Mouse (Mus musculus) forebrain, embryonic 11.5 days (tissue): ENCODE data around the gene Magi1. TPM values are rescaled to one million over a fixed set of nuclear protein-coding genes. Genes with fewer than 3 reads are reported as not detected.

ENCODE experiments used
- ATAC-seq: fragments of 200-750 bp; cut with Nextera tagmentation; replicated peaks from 2 replicates; pipeline ENCODE4 v1.8.0; 2017; ENCODE audit warnings: moderate TSS enrichment; ENCODE audit not compliant: low FRiP score
- DNase-seq: peaks from one replicate; pipeline ENCODE4 v3.0.0-alpha.2; 2017; ENCODE audit warnings: low spot score
- H3K27ac ChIP-seq: fragments of 300-500 bp; sonication (generic); 2 replicates; pipeline ENCODE4 v1.5.1; 2014; ENCODE audit warnings: low read depth, low read length
- H3K27me3 ChIP-seq: fragments of 300-500 bp; sonication (generic); 2 replicates; pipeline ENCODE4 v1.6.1; 2014; ENCODE audit warnings: mild to moderate bottlenecking, low read length, mixed read lengths; ENCODE audit not compliant: control insufficient read depth, insufficient read depth
- H3K36me3 ChIP-seq: fragments of 300-500 bp; sonication (generic); 2 replicates; pipeline ENCODE4 v1.6.1; 2014; ENCODE audit warnings: mild to moderate bottlenecking, low read length, moderate library complexity, mixed read lengths; ENCODE audit not compliant: control insufficient read depth, insufficient read depth
- H3K4me1 ChIP-seq: fragments of 300-500 bp; sonication (generic); replicated peaks from 2 replicates; pipeline ENCODE4 v1.6.1; 2014; ENCODE audit warnings: low read length, mixed read lengths; ENCODE audit not compliant: control insufficient read depth, insufficient read depth
- H3K4me2 ChIP-seq: fragments of 300-500 bp; sonication (generic); 2 replicates; pipeline ENCODE4 v1.6.1; 2014; ENCODE audit warnings: low read depth, mild to moderate bottlenecking, low read length, moderate library complexity, mixed read lengths; ENCODE audit not compliant: severe bottlenecking
- H3K4me3 ChIP-seq: fragments of 300-500 bp; sonication (generic); 2 replicates; pipeline ENCODE4 v1.5.1; 2014; ENCODE audit warnings: low read depth, low read length
- H3K9ac ChIP-seq: fragments of 300-500 bp; sonication (generic); 2 replicates; pipeline ENCODE4 v1.6.1; 2014; ENCODE audit warnings: low read length
- H3K9me3 ChIP-seq: fragments of 300-500 bp; sonication (generic); 2 replicates; pipeline ENCODE4 v1.6.1; 2016; ENCODE audit warnings: low read length, mixed read lengths; ENCODE audit not compliant: control insufficient read depth
- WGBS: fragments of 180-500 bp; shearing (Covaris S2); extraction: QIAGEN DNeasy Blood & Tissue Kit; methylation state at CpG from one replicate; pipeline ENCODE4 v1.1.7; 2014; 5-methylcytosine and 5-hydroxymethylcytosine counted together
- polyA plus RNA-seq: library from polyadenylated mRNA; unstranded; fragments of >200 nt; fragmentation: Nextera tagmentation; extraction: Ambion mirVana; gene quantifications from 2 replicates; pipeline ENCODE4 v1.2.1, GENCODE M21; 2014

Magi1 gene
- polyA plus RNA-seq, 1 experiment from 2014 or later = 44.3 TPM

GRCm38 (mm10) chr6:93856783-93857182, 426.9 kb downstream of the Magi1 start:
- Histone ChIP-seq H3K4me2 (no peak overlapping the region), H3K9ac (no peak overlapping the region), H3K36me3 (no peaks in the 10 kb centered on the region), H3K9me3 (no peaks in the 10 kb centered on the region), H3K4me3 (no peak overlapping the region), H3K27me3 (no peaks in the 10 kb centered on the region), H3K27ac (peak overlapping the region; percentile 37; the same call in 1 of the 2 replicates), H3K4me1 (peaks cover 11% of the 10 kb centered on the region)
- DNase-seq (no peak), ATAC-seq (no peak)
- WGBS = 8% methylated on average over 1 of the region's 1 CpGs

GRCm38 (mm10) chr6:93855806-93856641, 427.7 kb downstream of the Magi1 start:
- DNase-seq (no peak), ATAC-seq (no peak)
- H3K27me3 ChIP-seq = no peaks in the 10 kb centered on the region
- no peaks in the 10 kb centered on the region for H3K9me3 ChIP-seq
- H3K9ac ChIP-seq = peak overlapping the region; percentile 16; the same call in 1 of the 2 replicates
- H3K27ac ChIP-seq = peak overlapping the region; percentile 37
- H3K36me3 ChIP-seq = no peaks in the 10 kb centered on the region
- H3K4me1 ChIP-seq = peaks cover 11% of the 10 kb centered on the region
- WGBS = 44% methylated on average over 8 of the region's 8 CpGs
- no peak overlapping the region for H3K4me3 ChIP-seq
- no peak overlapping the region for H3K4me2 ChIP-seq

DNA sequence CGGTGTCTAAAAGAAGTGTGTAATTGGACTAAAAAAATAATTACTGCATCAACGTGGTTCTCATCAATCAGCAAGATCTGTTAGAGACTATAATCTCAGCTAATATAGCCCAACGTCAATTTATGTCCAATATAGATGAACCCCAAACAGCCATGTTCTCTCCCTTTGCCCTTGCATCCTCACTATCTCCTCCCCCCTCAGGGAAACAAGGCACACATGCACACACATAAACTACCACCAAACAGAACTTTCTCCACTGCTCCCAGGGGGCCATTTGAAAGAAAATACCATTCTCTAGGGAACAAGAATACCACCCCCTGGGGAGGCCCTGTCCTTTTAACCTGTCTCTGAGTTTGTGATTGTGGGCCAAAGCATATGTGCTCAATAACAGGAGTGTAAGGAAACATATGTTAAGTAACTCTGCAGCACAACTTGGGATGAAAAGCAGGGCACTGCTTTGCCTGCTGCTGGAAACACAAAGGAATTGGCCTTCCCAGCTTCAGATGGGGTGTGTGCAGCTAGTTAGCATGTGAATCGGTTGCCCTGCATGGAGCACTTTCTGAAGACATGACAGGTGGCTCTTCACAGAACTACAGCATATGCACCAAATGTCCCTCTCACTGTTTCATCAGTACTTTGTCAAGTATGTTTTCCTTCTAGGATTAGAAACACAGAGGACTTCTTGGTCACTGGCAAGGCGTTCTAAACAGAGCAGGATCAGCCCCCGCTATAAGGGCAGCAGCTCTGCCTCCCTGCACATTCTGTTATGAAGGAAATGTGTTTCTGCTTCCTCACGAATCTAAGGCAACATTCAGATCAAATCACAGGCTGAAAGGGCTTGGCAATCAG, 434.6 kb downstream of the Magi1 start:
- Histone ChIP-seq H3K4me1 (peaks cover 19% of the 10 kb centered on the region), H3K4me3 (no peak overlapping the region), H3K9me3 (no peaks in the 10 kb centered on the region), H3K9ac (peak overlapping the region; percentile 39), H3K27me3 (no peaks in the 10 kb centered on the region), H3K36me3 (no peaks in the 10 kb centered on the region), H3K4me2 (0 out of 2 replicates have a peak overlapping the region, but pooled peaks have one; percentile 12), H3K27ac (peak overlapping the region; percentile 79)
- 38% methylated on average over 7 of the region's 7 CpGs for WGBS
- ATAC-seq (peak; percentile 79), DNase-seq (peak; percentile 59)

DNA sequence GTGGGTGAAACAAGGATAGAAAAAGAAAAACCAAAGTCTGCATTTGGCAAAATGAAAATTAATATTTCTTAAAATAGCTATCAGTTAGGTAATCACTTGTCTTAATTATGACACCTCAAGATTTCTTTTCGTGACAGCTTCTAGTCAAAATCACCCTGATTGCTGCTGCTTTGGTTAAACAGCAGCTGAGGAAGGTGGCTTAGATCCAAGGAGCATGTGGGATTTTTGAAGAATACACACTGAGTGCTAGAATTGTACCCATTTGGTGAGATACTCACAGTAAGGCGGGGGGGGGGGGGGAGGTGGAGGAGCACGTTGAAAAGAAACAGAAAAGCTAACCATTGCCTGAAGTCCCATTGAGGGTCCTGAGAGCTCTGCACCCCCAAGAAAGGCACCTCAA, 438.2 kb downstream of the Magi1 start:
- 83% methylated on average over 3 of the region's 3 CpGs for WGBS

DNA sequence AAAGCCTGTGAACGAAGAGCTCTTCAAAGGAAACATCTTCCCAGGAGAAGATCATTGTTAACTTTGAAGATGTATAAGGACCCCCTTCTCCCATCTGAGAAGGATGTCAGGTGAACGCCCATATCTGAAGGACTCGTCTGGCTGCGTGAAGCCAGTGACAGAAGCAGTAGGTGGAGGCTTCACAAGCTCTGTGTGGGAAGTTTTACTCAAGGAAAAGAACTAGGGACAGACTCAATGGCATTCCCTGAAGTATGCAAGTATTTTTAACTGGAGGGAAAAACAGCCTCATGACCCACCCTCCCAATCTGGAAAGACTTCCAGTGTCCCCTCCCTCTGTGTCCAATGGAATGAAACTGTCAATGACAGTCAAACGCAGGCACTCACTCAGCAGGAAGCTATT, 438.6 kb downstream of the Magi1 start:
- no peaks in the 10 kb centered on the region for H3K9me3 ChIP-seq
- no peak for DNase-seq
- no peak for ATAC-seq
- H3K36me3 ChIP-seq = no peaks in the 10 kb centered on the region
- H3K9ac ChIP-seq = no peak overlapping the region
- no peaks in the 10 kb centered on the region for H3K27me3 ChIP-seq
- H3K27ac ChIP-seq = no peak overlapping the region
- peaks cover 19% of the 10 kb centered on the region for H3K4me1 ChIP-seq
- no peak overlapping the region for H3K4me2 ChIP-seq
- WGBS = 81% methylated on average over 5 of the region's 5 CpGs
- H3K4me3 ChIP-seq = no peak overlapping the region

More for the DNA sequence above, 438.2 kb downstream of the Magi1 start:
- ATAC-seq (no peak), DNase-seq (no peak)
- no peak overlapping the region for H3K4me2 ChIP-seq
- no peaks in the 10 kb centered on the region for H3K36me3 ChIP-seq
- no peaks in the 10 kb centered on the region for H3K9me3 ChIP-seq
- H3K27ac ChIP-seq = no peak overlapping the region
- H3K4me3 ChIP-seq = no peak overlapping the region
- H3K4me1 ChIP-seq = peaks cover 19% of the 10 kb centered on the region
- H3K27me3 ChIP-seq = no peaks in the 10 kb centered on the region
- H3K9ac ChIP-seq = no peak overlapping the region

- Histone ChIP-seq H3K9me3 (no peaks in the 10 kb centered on the region), H3K27ac (no peak overlapping the region), H3K36me3 (no peaks in the 10 kb centered on the region), H3K27me3 (no peaks in the 10 kb centered on the region), H3K4me3 (no peak overlapping the region), H3K4me2 (no peak overlapping the region), H3K9ac (no peak overlapping the region), H3K4me1 (peaks cover 16% of the 10 kb centered on the region)
- 72% methylated on average over 5 of the region's 5 CpGs for WGBS
- no peak for DNase-seq
- no peak for ATAC-seq
Measured at GRCm38 (mm10) chr6:93844576-93844975, 439.1 kb downstream of the Magi1 start.

DNA sequence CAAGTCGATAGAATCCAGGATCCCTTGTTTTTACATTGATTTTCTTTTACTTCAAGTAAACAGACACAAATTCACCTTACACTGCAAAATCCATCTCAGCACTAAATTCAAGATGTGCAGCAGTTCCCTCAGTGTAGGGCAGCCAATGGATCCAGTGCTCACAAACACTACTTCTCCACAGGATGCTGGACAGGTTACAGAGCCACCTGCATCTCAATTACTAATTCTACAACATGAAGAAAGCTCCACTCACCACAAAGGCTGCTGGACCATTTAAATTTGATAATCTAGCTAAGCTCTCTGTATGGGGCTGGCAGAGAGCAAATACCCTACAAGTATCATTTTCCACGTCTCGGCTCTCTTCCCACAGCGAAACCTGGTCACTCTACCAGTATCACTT, 445.3 kb downstream of the Magi1 start:
- H3K4me2 ChIP-seq = no peak overlapping the region
- no peak overlapping the region for H3K27ac ChIP-seq
- ATAC-seq = no peak
- no peak for DNase-seq
- no peaks in the 10 kb centered on the region for H3K4me1 ChIP-seq
- H3K9ac ChIP-seq = no peak overlapping the region
- H3K4me3 ChIP-seq = no peak overlapping the region
- no peaks in the 10 kb centered on the region for H3K36me3 ChIP-seq
- 89% methylated on average over 4 of the region's 4 CpGs for WGBS
- H3K9me3 ChIP-seq = no peaks in the 10 kb centered on the region
- H3K27me3 ChIP-seq = no peaks in the 10 kb centered on the region

DNA sequence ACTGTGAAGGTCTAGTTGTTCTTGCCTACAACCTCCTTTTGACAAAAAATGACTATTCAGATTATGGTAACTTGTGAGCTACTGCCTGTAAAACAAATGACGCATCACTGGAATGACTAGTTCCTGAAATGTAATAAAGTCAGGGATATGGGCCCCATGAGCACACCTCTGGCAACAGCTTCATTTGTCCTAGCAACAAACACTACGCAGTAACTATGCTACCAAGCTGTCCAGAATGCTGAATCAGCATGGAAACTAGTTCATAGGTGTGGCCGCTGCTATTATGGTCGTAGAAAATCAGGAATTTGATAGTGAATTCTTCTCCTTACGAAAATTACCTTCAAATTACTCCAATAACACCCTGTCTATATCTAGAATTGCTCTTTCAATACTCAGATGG, 447.1 kb downstream of the Magi1 start:
- no peak for ATAC-seq

More for the DNA sequence above, 447.1 kb downstream of the Magi1 start:
- no peaks in the 10 kb centered on the region; the same call in 1 of the 2 replicates for H3K4me1 ChIP-seq
- H3K4me2 ChIP-seq = no peak overlapping the region
- H3K36me3 ChIP-seq = no peaks in the 10 kb centered on the region
- H3K4me3 ChIP-seq = no peak overlapping the region
- H3K9ac ChIP-seq = no peak overlapping the region
- DNase-seq = no peak
- 94% methylated on average over 5 of the region's 5 CpGs for WGBS
- H3K9me3 ChIP-seq = no peaks in the 10 kb centered on the region
- no peaks in the 10 kb centered on the region for H3K27me3 ChIP-seq
- H3K27ac ChIP-seq = no peak overlapping the region
